Mouse (Mus musculus): ENCODE measurements at regions not wholly inside any gene's neighbourhood (a gene's known extent, or its start where the extent isn't known, plus 50 kb on each side); places are given as distances from the start of the nearest gene placed in this dataset.

DNA sequence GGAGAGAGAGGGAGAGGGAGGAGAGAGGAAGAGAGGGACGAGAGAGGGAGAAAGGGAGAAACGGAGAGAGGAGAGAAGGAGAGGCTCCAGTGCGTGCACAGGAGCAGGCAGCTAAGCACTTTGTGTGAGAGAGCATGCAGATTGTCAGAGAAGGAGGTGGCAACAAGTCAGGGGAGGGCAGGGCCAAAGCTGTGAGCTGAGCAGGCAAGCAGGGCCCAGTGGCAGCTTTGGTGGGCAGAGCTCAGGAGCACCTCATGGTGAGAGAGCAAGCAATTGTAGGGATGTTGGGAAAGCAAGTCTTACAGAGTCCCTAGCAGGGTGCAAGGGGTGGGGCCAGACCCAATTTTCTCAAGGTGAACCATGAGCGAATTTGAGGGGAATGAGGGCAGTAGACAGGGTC, 234.3 kb upstream of the Hey2 start:
- no peak for DNase-seq (ENCODE audit: low spot score in 2 of 2)

DNA sequence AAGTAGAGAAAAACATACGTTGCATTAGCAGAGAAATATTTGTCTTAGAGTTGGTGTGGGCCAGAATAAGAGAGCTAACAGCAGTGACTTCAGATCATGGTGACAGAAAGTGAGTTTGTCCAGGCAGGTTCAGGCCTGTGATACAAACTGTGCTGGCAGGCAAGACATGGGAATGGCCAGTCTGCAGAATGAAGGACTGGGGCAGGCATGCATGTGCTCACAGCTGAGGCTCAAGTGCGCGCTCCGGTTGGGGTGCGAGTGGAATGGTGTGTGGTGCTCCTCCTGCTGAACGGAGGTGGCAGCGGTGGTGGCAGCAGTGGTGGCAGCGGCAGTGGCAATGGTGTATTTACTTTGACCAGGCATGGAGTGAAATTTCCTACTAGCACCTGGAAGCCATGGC, 233.8 kb upstream of the Hey2 start:
- no peak for DNase-seq (ENCODE audit: low spot score in 2 of 2)

DNA sequence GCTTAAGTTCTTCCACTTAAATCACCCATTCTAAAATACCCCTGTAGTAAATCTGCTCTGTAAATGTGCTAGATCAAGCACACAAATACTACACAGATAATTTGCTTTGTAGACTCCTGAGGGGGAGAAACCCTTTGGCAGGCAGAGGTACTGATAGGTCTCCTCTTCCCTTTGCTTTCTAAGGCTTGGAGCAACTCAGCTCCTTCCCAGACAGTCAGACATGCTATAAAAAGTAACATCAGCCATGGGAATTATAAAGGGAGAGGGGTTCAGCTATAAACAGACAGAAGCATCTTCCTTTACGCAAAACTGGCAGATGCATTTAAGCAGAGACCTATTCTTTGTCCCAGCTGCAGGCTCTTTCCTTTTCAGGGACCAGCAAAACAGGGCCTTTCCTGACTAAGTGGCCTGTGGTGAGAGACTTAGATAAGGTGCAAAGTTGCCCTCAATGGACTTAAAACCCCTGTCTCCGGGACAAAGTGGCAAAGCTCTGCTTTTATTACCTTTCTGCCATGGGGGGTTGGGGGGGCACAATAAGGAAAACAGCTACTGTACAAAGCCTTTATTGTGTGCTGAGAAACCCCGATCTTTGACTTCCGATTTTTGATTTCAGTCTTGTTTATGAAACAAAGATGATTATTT, 231.5 kb upstream of the Hey2 start:
- no peak for DNase-seq (ENCODE audit: low spot score in 2 of 2)

DNA sequence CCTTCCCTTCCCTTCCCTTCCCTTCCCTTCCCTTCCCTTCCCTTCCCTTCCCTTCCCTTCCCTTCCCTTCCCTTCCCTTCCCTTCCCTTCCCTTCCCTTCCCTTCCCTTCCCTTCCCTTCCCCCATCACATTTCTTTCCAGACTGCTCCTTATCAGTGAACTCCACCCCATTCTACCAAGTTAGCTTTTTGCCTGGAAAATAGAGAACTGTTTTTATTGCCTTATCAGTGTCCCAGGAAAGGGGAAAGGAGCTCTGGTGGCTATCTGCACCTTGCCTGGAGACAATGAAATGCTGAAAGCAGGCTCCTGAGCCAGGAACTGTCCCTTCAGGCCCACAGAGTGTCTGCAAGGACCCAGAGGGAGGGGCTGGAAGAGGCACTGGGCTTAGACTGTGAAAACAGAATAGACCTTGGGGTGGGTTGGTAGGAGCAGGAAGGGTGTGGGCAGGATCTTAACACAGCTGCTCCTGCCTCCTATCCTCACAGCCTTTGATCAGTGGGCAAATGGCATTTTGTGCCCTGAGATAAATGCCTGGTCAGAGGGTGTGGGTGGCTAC, 226.1 kb upstream of the Hey2 start:
- no peak for DNase-seq (ENCODE audit: low spot score in 2 of 2)

DNA sequence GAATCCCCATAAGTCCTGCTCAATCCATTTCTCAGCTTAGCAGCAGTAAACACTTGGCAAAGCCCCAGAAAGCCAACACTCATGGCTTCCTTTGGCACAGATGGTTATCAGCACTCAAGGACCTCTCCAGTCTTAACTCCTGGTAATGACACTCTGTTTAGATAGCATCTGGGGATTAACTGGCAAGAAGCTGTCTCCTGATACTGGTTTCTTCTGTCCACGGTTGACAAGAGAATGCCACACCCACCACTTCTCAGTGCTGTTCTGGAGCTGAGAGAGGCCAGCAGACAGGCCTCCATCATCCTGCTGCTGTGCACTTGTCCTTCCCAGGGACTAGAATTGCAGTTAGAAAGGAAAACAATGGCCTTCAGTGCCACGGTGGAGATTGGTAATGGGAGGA, 220.1 kb upstream of the Hey2 start:
- DNase-seq (ENCODE audit: low spot score in 2 of 2), result no peak

DNA sequence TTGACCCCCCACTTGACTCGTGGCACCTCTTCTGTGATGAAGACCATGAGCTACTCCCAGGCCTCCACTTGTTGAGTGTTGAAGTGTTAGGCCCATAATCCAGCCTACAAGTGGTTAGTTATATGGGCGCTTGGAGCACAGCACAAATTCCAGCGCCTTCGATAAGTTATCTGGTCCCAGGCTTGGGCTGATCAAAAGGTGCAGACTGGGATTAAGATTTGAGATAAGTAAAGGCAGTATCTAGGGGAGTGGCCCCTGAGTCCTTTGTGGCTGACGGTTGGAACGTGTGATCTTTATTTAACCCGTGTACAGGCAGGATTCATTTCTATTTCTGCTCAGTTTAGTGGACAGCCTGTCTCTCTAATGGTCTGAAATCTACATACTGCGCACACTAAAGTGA, 210.7 kb upstream of the Hey2 start:
- DNase-seq (ENCODE audit: low spot score in 2 of 2), result no peak

DNA sequence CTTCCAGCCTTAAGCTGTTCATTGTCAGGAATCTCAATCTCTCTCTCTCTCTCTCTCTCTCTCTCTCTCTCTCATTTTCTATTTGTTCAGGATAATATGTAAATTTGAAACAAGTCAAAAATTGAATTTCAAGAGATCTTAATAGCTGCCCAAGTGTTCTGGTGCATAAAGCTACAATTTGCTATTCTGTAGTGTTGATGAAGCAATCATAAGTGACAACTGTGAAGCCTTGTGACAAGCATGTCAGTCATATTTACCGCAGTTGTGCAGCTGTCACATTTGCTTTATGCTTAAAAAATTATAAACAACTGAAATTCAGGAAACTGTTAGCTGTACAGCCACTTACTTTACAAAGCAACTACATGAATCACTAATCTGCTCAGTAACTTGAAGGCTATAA, 208.6 kb upstream of the Hey2 start:
- no peak for DNase-seq (ENCODE audit: low spot score in 2 of 2)

DNA sequence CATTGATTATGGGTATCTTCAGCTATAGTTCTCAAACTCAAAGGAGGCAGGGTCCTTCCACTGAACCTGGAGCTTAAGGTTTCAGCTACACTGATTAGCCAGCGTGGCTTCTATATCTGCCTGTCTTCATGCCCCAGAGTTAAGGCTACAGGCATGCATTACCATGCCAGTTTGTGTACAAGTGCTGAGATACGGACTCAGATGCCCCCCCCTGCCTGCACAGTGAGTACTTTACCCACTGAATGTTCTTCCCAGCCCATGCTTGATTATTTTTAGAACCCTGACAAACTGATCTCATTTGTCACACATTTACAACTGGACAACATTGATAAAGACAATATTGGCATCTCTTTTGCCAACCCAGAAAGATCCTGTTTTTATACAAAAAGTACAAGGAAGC, 206.8 kb upstream of the Hey2 start:
- no peak for DNase-seq (ENCODE audit: low spot score in 2 of 2)

DNA sequence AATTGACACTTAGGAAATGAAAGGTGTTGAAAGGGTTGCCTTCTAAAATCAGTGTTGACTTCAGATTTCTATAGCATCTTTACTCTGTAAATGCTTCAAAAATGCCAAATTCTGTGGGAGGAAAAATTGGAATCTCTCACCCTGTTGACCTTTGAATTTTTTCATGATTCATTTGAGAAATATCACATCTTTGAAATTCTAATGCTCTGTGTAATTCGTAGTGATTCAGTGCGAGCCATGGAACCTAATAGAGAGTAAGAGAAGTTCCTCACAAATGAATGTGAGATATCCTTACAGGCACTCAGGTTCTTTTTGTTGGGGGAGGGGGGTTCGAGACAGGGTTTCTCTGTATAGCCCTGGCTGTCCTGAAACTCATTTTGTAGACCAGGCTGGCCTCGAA, 193.0 kb upstream of the Hey2 start:
- DNase-seq (ENCODE audit: low spot score in 2 of 2), result no peak

DNA sequence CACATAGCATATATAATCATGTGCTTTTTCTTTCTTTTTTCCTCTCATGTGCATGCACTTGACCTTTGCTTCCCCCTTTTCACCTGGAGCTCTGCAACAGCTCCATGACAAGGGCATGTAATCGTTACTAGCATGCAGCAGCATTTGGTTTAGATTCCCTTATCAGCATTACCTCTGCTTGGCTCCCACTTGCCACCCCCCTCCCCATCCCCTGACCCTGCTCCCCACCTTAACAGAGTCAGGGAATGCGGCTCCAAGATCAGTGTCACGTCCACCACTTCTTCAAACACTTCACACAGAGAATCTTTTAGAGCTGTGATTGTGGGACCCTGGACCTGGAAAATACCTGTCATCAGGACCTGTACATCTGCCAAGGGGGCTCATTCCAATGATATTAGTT, 192.2 kb upstream of the Hey2 start:
- DNase-seq (ENCODE audit: low spot score in 2 of 2), result no peak

DNA sequence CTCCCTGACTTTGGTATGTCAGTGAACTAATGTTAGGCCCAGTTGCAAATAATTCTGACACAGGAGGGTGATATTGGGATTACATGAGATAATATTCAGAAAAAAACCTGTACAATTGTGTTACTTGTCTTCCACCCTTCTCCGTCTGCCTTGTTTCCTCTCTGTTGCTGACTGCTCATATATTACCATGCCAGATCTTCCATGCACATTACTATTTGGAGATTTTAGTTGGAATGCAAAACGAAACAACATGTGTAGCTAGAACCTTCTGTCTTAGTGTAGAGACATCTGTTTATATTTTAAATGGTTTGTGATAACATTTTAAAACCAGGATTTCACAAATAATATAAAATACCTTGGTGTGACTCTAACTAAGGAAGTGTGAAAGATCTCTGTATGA, 188.1 kb upstream of the Hey2 start:
- DNase-seq (ENCODE audit: low spot score in 2 of 2), result no peak

DNA sequence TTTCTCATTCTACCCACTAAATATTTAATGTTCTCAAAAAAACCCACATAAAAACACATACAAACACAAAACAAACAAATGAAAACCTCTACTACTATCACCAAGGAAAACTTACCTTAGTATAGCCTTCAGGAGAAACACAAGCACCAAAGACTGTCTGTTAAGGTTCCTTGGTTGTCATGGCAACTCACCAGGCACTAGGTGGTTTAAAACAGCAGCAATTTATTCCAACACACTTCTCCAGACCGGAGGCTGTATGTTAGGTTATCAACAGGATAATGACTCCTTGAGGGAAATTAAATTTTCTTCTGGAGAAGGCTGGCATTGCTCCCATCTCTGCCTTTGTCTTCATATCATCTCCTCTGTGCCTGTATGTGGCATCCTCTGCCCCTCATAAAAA, 183.8 kb upstream of the Hey2 start:
- no peak for DNase-seq (ENCODE audit: low spot score in 2 of 2)

DNA sequence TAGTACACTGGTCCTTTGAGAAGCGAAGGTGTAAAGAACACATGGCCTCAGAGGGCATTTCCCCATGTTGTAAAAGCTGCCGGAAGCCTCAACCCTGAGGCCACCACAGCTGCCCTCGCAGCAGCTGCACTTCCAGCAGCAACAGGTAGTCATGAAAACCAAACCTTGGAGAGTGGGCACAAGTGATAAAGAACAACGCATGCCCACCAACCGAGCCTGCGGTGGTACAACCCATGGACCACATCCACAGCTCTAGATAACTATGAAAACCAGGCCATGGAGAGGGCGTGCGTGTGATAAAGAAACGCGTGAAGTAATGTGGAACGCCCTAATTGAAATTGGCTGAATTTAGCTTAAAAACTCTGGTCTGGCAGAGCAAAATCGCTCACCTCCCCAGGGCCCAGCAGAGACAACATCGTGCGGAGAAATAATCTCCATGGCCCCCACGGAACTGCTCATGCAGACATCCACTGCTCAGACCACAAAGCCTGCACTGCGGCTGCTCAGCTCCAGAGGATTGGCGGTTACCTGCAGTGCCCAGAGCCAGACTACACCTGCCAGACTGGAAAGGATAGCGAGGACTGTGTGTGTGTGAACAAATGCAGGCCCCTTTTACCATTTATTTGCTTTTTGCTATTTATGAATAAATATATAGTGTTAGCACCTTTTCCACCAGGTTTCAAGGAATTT, 170.2 kb upstream of the Hey2 start:
- no peak for DNase-seq (ENCODE audit: low spot score in 2 of 2)

DNA sequence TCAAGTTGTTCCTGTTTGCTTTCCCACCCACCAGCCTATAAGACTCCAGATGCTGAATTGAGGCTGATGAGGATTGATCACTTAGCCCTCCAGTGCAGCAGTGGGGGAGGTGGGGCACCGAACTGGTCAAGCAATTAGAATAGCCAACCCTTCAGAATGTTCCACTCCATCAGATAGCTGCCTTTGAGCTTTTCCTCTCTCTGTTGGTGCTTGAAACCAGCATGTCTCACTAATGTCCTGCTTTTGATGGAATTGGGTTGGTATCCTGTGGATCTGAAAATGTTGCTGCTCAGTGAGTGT, 167.3 kb upstream of the Hey2 start:
- DNase-seq (ENCODE audit: low spot score in 2 of 2), result no peak

DNA sequence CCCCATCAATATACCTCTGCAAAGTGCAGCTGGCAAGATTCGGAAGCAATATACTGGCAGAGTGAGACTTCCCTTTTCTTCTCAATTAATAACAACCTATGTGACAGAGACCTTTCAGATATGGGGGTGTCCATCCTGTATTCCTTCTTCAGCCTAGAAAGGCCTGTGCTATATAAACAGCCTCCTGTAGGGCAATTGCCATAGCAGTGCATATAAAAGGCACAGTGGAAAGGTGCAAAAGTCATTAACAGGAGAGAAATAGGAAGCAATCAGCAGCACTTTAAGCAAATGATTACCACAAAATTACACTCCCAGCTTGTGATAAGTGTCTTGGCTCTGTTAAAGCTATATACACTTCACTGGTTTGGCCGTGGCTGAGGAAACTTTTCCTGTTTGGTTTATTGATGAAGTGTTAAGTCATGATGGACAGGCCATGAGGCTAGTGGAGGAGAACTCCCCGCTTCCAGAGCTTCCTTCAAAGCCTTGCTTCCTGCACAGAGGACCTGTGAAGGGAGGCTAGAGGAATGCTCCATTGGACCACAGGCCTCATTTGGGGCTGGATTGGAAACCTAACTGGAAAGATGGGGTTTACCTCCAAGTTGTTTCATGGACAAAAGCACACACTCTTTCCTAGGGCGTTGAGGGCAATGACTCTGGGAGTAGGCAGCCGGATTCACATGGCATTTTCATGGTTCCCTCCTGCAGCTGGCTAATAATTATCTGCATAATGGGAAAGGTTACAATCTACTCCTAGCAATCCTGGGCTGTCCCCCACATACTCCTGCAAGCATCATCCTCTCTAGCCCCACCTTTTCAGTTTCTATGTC, 166.7 kb upstream of the Hey2 start:
- no peak for DNase-seq (ENCODE audit: low spot score in 2 of 2)

DNA sequence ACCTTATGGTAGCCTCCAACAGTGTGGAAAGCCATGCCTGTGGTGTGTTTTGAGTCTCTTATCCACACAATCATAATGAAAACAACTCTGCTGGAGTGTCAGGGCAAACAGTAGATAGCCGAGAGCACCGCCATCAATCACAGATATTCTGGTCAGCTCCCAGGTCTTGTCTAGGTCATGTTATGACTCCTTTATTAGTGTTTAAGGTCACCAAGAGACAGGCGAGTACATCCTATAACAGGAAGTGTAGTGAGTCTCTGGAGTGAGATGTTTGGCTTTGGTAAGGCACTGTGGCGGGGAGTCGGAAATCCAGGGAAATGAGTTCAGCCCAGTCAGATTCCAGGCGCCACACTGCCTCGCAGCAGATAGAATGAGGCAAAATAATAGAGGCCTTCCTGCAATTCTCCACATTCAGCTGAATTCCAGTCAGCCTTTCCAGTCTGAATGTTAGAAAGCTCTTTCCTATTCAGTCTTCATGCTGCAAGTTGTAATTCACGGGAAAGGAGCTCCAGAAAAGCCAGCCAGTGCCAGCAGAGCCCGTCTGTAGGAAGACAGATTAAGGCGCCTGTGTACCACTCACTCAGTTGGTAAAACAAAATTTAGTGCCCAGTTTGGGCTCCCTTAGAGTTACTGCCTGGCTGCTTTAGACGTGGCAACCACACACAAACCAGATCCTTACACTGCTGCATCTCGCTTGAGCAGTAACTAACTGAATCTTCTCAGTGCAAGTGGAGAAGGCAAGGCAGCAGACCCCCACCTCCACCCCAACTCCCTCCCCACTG, 155.8 kb upstream of the Hey2 start:
- no peak for DNase-seq (ENCODE audit: low spot score in 2 of 2)

DNA sequence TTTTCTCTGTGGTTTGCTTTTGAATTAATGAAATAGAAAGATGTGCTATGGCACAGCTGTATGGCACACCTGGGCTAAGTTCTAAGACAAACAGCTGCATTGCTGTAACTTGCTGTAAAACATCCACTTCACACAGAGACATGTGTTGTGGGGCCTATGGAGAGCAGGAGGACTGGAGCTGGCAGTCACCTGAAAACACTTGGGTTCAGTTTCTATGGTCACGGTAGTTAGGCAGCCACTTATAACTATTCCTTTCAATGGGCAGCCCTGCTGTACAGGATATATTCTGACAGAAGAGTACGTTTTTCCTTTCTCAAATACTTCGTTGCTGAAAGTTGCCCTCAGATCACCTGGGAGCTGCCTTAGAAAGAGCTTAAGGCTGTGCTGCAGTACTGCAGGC, 149.6 kb upstream of the Hey2 start:
- DNase-seq (ENCODE audit: low spot score in 2 of 2), result no peak

DNA sequence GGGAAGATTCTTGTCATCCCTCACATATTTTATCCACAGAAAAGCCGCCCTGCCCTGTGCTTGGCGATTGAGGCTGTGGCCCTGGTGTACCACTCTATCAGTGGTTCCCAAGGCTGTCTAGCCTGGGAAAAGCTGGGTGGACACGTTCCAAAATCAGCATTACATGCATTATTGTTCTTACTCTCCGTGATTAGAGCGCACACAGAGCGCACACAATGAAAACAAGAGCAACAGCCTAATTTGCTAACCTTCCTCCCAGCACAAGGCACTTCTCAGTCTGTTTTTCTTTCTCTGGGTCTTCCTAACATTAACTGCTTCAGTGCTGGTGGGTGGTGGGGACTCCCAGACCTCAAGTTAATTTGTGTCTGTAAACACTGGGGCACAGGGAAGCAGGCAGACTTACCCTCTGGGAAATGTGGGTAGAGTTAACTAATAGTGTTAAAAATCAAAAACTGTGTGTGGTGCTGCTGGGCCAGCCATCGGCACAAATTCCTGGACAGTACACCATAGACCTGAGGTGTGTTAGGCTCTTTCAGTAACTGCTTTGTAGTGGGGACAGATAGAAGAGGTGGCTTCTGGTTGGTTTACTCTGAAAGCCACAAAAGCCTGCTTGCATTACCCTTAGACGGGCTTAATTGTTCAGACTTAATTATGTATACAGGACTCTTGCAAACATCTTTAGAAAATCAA, 137.8 kb upstream of the Hey2 start:
- peak in 1 of 2 experiments; percentile 2 for DNase-seq (ENCODE audit: low spot score in 2 of 2)

DNA sequence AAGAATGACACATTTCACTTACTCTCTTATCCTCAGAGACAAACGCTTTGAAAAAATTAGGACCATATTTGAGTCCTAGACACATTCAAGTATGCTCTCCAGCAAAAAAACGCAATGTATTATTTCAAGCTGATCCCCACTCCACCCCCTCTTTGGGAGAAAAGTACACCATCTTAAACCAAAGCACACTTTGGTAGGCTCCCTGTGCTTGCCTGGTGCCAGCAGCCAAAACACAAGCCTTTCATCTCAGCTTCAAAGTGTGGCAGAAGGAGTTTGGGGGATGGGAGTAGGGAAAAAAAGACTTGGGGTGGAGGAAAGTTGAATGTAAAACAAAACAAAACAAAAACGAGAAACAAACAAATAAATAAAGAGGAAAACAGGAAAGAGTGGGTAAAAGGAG, 137.2 kb upstream of the Hey2 start:
- no peak for DNase-seq (ENCODE audit: low spot score in 2 of 2)

DNA sequence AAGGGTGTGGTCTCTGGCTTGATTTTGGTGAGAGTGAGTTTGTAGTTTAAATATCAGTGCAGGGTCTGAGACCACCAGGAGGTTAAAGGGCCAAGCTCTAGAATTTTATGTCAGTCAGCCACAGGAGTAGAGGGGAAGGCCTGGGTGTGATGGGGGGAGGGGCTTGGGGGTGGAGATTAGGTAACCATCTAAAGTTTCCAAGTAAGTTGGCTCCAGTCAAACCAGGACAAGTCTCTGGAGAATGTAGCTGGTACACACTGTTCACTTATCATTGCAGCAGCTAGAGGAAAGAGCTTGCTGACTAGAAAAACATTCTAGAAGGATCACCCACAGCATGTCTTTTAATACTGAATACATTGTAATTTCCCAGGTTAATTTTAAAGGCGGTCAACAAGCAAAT, 123.6 kb upstream of the Hey2 start:
- no peak for DNase-seq (ENCODE audit: low spot score in 2 of 2)

DNA sequence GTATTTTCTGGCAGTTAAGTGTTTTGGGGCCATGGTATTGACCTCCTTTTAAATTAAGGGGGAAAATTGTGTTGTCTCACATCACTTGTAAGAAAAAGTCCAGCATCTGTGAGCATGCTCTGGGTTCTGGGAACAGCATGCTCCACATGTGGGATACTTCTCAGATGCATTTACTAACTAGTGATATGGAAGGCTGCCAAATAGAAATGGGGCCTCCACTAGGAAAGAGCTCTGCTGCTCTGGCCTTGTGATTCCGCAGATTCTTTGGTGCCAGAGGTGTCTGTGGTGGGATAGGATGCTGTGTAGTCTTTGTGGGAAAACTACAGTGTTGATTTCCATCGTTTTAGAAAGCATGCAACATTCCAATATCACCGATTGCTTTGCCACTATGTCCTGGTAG, 111.2 kb upstream of the Hey2 start:
- DNase-seq (ENCODE audit: low spot score in 2 of 2), result no peak

DNA sequence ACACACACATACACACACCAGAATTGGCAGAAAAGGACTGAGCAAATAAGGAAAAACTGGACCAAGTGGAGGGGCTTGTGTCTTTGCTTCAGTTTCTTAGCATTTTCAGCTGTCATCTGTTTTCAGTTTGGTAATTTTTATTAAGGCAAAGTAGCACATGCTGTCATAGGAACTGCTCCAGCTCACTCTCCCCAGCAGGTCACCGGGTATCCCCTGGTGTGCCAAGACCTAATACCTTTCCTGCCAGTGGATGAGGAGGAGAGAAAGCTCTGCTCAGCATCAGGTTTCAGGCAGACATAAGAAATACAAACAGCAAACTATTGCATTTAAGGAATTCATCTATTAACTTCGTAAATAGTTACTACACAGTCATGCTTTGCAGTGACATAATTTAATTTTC, 109.8 kb upstream of the Hey2 start:
- DNase-seq (ENCODE audit: low spot score in 2 of 2), result no peak
